Mouse (Mus musculus) midbrain, embryonic 13.5 days (tissue): ENCODE measurements at regions not wholly inside any gene's neighbourhood (a gene's known extent, or its start where the extent isn't known, plus 50 kb on each side); places are given as distances from the start of the nearest gene placed in this dataset.

Experiments
- ATAC-seq: fragments of 200-750 bp; cut with Nextera tagmentation; 2 replicates; pipeline ENCODE4 v1.8.0; 2017; ENCODE audit warnings: mild to moderate bottlenecking, moderate TSS enrichment, moderate library complexity
- H3K27ac ChIP-seq: fragments of 300-500 bp; sonication (generic); 2 replicates; pipeline ENCODE4 v1.5.1; 2015; ENCODE audit warnings: inconsistent platforms, mild to moderate bottlenecking, moderate library complexity
- H3K27me3 ChIP-seq: fragments of 300-500 bp; sonication (generic); 2 replicates; pipeline ENCODE4 v1.6.1; 2015; ENCODE audit warnings: mild to moderate bottlenecking, inconsistent platforms
- H3K36me3 ChIP-seq: fragments of 300-500 bp; sonication (generic); 2 replicates; pipeline ENCODE4 v1.6.1; 2015; ENCODE audit warnings: mild to moderate bottlenecking, inconsistent platforms
- H3K4me1 ChIP-seq: fragments of 300-500 bp; sonication (generic); replicated peaks from 2 replicates; pipeline ENCODE4 v1.6.1; 2015; ENCODE audit warnings: inconsistent platforms
- H3K4me2 ChIP-seq: fragments of 300-500 bp; sonication (generic); replicated peaks from 2 replicates; pipeline ENCODE4 v1.6.1; 2015; ENCODE audit warnings: moderate library complexity, mild to moderate bottlenecking, inconsistent platforms
- H3K4me3 ChIP-seq: fragments of 300-500 bp; sonication (generic); replicated peaks from 2 replicates; pipeline ENCODE4 v1.5.1; 2015; ENCODE audit warnings: mild to moderate bottlenecking, inconsistent platforms
- H3K9ac ChIP-seq: fragments of 300-500 bp; sonication (generic); replicated peaks from 2 replicates; pipeline ENCODE4 v1.6.1; 2015; ENCODE audit warnings: mild to moderate bottlenecking, inconsistent platforms
- H3K9me3 ChIP-seq: fragments of 300-500 bp; sonication (generic); 2 replicates; pipeline ENCODE4 v1.6.1; 2016; ENCODE audit warnings: mild to moderate bottlenecking, inconsistent platforms
- WGBS: fragments of 180-500 bp; shearing (Covaris S2); methylation state at CpG from one replicate; pipeline ENCODE4 v1.1.7; 2015; 5-methylcytosine and 5-hydroxymethylcytosine counted together

GRCm38 (mm10) chr11:79815156-79815555 lies 147.0 kb downstream of the Utp6 start:
- H3K27ac ChIP-seq = no peak overlapping the region
- H3K27me3 ChIP-seq = no peaks in the 10 kb centered on the region
- H3K9ac ChIP-seq = no peak overlapping the region
- no peaks in the 10 kb centered on the region for H3K4me1 ChIP-seq
- H3K36me3 ChIP-seq = no peaks in the 10 kb centered on the region
- H3K9me3 ChIP-seq = no peaks in the 10 kb centered on the region
- H3K4me2 ChIP-seq = no peak overlapping the region
- 95% methylated on average over 3 of the region's 3 CpGs for WGBS
- ATAC-seq = no peak
- no peak overlapping the region for H3K4me3 ChIP-seq

GRCm38 (mm10) chr11:79806911-79807466 lies 155.2 kb downstream of the Utp6 start:
- Histone ChIP-seq H3K4me2 (no peak overlapping the region), H3K27me3 (no peaks in the 10 kb centered on the region), H3K9ac (no peak overlapping the region), H3K27ac (no peak overlapping the region), H3K4me3 (no peak overlapping the region), H3K9me3 (0 out of 2 replicates have a peak, but pooled peaks cover 3% of the 10 kb centered on the region), H3K36me3 (no peaks in the 10 kb centered on the region), H3K4me1 (peaks cover 17% of the 10 kb centered on the region; the same call in 1 of the 2 replicates)
- ATAC-seq = no peak
- WGBS = 40% methylated on average over 17 of the region's 17 CpGs

DNA sequence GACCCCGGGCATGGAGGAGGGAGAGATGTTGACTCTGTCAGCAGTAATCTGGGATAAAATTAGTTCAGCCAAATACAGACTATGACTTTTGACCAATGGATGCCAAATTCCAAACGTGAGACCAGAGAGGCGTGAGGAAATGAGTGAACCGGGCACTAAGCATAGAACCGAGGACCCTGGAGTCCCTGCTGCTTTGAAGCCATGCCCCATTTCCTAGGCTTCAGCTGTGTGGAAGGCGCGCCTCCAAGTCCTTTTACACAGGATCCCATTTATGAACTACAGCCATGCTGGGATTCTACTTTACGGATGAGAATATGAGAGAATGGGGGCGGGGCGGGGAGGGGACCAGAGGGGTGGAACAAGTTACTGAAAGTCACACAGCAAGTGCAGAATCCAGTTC lies 155.8 kb downstream of the Utp6 start:
- 86% methylated on average over 10 of the region's 10 CpGs for WGBS
- no peak overlapping the region for H3K27ac ChIP-seq

DNA sequence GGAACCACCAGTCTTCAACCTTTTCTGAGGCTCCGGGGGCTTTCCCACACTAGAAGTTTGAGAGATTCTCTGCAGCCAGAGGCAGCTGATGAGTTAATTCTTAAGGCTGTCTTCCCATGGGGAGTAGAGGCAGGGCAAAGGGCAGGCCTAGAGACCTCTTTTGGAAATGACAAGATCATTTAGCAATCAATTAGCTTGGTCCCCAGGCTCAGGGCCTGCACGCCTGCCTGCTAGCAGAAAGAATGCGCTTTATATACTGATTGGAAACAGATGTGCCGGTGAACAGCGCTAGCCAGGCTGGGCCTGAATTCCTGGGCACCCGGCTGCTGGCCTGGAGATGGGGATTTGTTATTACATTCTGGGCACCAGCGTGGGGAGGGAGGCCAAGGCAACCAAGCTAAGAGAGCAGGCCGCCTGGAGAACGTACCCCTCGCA lies 156.2 kb downstream of the Utp6 start:
- 0 out of 2 replicates have a peak, but pooled peaks cover 3% of the 10 kb centered on the region for H3K9me3 ChIP-seq
- H3K4me1 ChIP-seq = peaks cover 17% of the 10 kb centered on the region; the same call in 1 of the 2 replicates
- H3K4me2 ChIP-seq = no peak overlapping the region
- no peak overlapping the region for H3K27ac ChIP-seq
- no peak overlapping the region for H3K9ac ChIP-seq
- 56% methylated on average over 10 of the region's 10 CpGs for WGBS
- no peaks in the 10 kb centered on the region for H3K27me3 ChIP-seq
- no peaks in the 10 kb centered on the region for H3K36me3 ChIP-seq
- no peak overlapping the region for H3K4me3 ChIP-seq
- ATAC-seq = no peak

More for the DNA sequence above, 155.8 kb downstream of the Utp6 start:
- ATAC-seq = no peak
- Histone ChIP-seq H3K4me3 (no peak overlapping the region), H3K9ac (no peak overlapping the region), H3K4me2 (no peak overlapping the region), H3K27me3 (no peaks in the 10 kb centered on the region), H3K9me3 (0 out of 2 replicates have a peak, but pooled peaks cover 3% of the 10 kb centered on the region), H3K36me3 (no peaks in the 10 kb centered on the region), H3K4me1 (peaks cover 17% of the 10 kb centered on the region; the same call in 1 of the 2 replicates)

DNA sequence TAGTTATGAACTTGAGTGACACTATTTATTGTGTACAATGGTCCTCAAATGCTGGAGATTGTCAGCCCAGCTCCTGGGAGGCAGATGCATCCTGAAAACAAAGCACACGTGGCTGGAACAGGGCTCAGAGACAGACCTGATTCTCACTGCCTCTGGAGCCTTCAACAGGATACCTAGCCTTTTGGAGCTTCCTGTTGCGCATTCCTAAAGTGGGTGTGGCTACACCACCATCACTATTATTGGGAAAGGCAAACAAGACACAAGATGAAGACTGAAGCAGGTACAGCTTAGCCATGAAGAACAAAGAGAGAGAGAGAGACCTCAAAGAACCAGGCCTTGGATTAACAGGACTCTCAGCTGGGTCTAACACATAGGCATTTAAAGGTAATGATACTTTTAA lies 158.2 kb downstream of the Utp6 start:
- peaks cover 17% of the 10 kb centered on the region; the same call in 1 of the 2 replicates for H3K4me1 ChIP-seq
- 0 out of 2 replicates have a peak, but pooled peaks cover 3% of the 10 kb centered on the region for H3K9me3 ChIP-seq
- WGBS = 82% methylated on average over 2 of the region's 2 CpGs
- ATAC-seq = no peak
- no peak overlapping the region for H3K4me3 ChIP-seq
- no peak overlapping the region for H3K4me2 ChIP-seq
- no peak overlapping the region for H3K27ac ChIP-seq
- no peaks in the 10 kb centered on the region for H3K36me3 ChIP-seq
- H3K9ac ChIP-seq = no peak overlapping the region
- no peaks in the 10 kb centered on the region for H3K27me3 ChIP-seq

DNA sequence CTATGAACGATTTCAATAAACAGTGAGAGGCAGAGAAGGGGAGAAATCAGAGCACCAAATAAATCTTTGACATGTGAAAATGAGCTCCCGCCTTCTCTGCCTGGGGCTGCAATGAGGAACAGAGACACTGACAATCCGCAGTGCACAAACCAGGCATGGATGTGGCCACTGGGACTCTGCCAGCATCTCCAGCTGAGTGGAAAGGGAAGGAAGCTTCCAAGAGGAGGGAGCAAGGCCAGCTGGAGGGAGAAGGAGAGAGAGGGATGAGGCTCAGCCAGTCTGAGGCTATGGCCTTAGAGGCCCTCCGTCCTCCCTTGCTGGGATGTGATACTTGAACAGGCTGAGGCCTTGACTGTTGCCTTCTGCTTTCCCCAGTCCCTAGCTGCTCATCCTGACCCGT lies 159.2 kb downstream of the Utp6 start:
- H3K27ac ChIP-seq = no peak overlapping the region
- H3K4me1 ChIP-seq = peaks cover 17% of the 10 kb centered on the region; the same call in 1 of the 2 replicates
- 0 out of 2 replicates have a peak, but pooled peaks cover 3% of the 10 kb centered on the region for H3K9me3 ChIP-seq
- ATAC-seq = no peak
- WGBS = 82% methylated on average over 5 of the region's 5 CpGs
- H3K27me3 ChIP-seq = no peaks in the 10 kb centered on the region
- no peaks in the 10 kb centered on the region for H3K36me3 ChIP-seq
- H3K4me3 ChIP-seq = no peak overlapping the region
- H3K9ac ChIP-seq = no peak overlapping the region
- no peak overlapping the region for H3K4me2 ChIP-seq

- H3K4me2 ChIP-seq = no peak overlapping the region
- no peaks in the 10 kb centered on the region for H3K27me3 ChIP-seq
- H3K9ac ChIP-seq = no peak overlapping the region
- 90% methylated on average over 13 of the region's 13 CpGs for WGBS
- no peak overlapping the region for H3K4me3 ChIP-seq
- H3K4me1 ChIP-seq = peaks cover 17% of the 10 kb centered on the region; the same call in 1 of the 2 replicates
- H3K36me3 ChIP-seq = no peaks in the 10 kb centered on the region
- ATAC-seq = no peak
- H3K9me3 ChIP-seq = 0 out of 2 replicates have a peak, but pooled peaks cover 3% of the 10 kb centered on the region
- H3K27ac ChIP-seq = no peak overlapping the region
These were observed 159.6 kb downstream of the Utp6 start for GRCm38 (mm10) chr11:79802566-79802965.

DNA sequence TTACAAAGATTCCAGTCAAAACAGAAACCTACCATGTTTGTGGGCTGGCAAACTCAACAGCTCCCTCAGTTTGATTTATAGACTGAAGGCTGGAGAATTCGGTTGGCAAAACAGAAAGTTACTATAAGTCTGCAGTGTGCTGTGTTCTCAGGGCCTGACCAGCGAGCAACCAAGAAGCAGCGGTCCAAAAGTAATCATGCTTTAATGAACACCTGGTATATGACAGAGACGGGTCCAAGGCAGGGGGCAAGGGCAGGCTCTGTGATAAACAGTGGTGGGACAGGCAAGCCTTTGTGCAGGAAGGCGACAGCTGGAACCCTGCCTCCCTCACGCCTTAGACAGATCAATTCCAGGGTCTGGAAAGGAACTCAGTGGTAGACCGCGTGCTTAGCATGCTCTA lies 161.9 kb downstream of the Utp6 start:
- 67% methylated on average over 8 of the region's 8 CpGs for WGBS
- ATAC-seq = no peak

DNA sequence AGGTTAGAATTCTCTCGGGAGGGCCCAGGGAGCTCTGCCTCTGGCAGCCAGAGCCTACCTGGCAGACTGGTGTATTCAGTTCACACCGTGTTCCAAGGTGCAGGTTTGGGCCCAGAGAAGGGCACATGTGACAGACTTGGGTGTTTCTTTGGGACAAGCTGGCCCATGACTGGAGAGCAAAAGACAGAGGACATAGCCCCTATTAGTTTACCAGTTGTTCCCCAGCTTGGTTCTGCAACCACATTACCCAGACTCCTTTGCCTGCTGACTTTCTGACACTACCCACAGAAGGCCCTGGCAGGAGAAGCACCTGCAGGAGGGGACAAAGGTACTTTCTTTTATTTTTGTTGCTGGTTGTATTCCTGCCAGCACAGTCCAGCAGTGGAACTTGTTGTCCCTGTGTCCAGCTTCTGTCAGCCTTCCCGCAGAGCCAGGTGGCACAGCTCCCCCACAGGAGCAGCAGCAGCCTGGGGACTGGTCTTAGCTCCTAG lies 173.9 kb downstream of the Utp6 start:
- ATAC-seq = no peak
- H3K27me3 ChIP-seq = no peaks in the 10 kb centered on the region
- WGBS = 90% methylated on average over 3 of the region's 3 CpGs
- no peak overlapping the region for H3K27ac ChIP-seq
- H3K4me1 ChIP-seq = peaks cover 54% of the 10 kb centered on the region
- no peak overlapping the region for H3K4me3 ChIP-seq
- no peak overlapping the region for H3K4me2 ChIP-seq
- H3K9me3 ChIP-seq = no peaks in the 10 kb centered on the region
- no peaks in the 10 kb centered on the region for H3K36me3 ChIP-seq
- no peak overlapping the region for H3K9ac ChIP-seq

More for the DNA sequence above, 161.9 kb downstream of the Utp6 start:
- H3K27me3 ChIP-seq = no peaks in the 10 kb centered on the region
- H3K9ac ChIP-seq = no peak overlapping the region
- H3K4me2 ChIP-seq = no peak overlapping the region
- 0 out of 2 replicates have a peak, but pooled peaks cover 4% of the 10 kb centered on the region for H3K4me1 ChIP-seq
- no peak overlapping the region for H3K27ac ChIP-seq
- no peaks in the 10 kb centered on the region for H3K36me3 ChIP-seq
- 0 out of 2 replicates have a peak, but pooled peaks cover 3% of the 10 kb centered on the region for H3K9me3 ChIP-seq
- no peak overlapping the region for H3K4me3 ChIP-seq

GRCm38 (mm10) chr11:79787766-79788165 lies 174.4 kb downstream of the Utp6 start:
- H3K9me3 ChIP-seq = no peaks in the 10 kb centered on the region
- ATAC-seq = no peak
- H3K27ac ChIP-seq = no peak overlapping the region

GRCm38 (mm10) chr11:79784071-79784470 lies 178.1 kb downstream of the Utp6 start:
- H3K27ac ChIP-seq = no peak overlapping the region
- H3K27me3 ChIP-seq = 0 out of 2 replicates have a peak, but pooled peaks cover 4% of the 10 kb centered on the region
- peaks cover 37% of the 10 kb centered on the region for H3K4me1 ChIP-seq
- H3K36me3 ChIP-seq = no peaks in the 10 kb centered on the region
- no peak overlapping the region for H3K4me3 ChIP-seq
- 47% methylated on average over 3 of the region's 3 CpGs for WGBS
- H3K9ac ChIP-seq = no peak overlapping the region
- no peak for ATAC-seq
- no peak overlapping the region for H3K4me2 ChIP-seq
- no peaks in the 10 kb centered on the region for H3K9me3 ChIP-seq

More at GRCm38 (mm10) chr11:79787766-79788165, 174.4 kb downstream of the Utp6 start:
- no peak overlapping the region for H3K4me3 ChIP-seq
- H3K4me1 ChIP-seq = peaks cover 49% of the 10 kb centered on the region
- H3K36me3 ChIP-seq = no peaks in the 10 kb centered on the region
- H3K4me2 ChIP-seq = no peak overlapping the region
- H3K9ac ChIP-seq = no peak overlapping the region
- 90% methylated on average over 1 of the region's 1 CpGs for WGBS
- no peaks in the 10 kb centered on the region for H3K27me3 ChIP-seq

DNA sequence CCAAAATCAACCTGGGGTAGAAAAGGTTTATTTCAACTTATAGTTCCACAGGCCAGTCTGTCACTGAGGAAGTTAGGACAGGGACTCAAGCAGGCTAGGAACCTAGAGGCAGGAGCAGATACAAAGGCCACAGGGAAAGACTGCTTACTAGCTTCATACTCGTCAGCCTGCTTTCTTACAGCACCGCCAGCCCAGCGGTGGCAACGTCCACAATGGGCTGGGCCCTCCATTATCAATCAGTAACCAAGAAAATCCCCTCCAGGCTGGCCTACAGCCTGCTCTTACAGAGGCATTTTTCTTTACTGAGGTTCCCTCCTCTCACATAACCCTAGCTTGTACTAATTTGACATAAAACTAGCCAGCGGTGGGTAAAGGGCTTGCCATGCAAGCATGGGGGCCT lies 180.2 kb downstream of the Utp6 start:
- Histone ChIP-seq H3K36me3 (no peaks in the 10 kb centered on the region), H3K27ac (no peak overlapping the region), H3K4me3 (no peak overlapping the region), H3K9ac (no peak overlapping the region), H3K27me3 (peaks cover 10% of the 10 kb centered on the region; the same call in 1 of the 2 replicates), H3K4me2 (no peak overlapping the region), H3K4me1 (peaks cover 32% of the 10 kb centered on the region), H3K9me3 (no peaks in the 10 kb centered on the region)
- ATAC-seq = no peak
- 58% methylated on average over 5 of the region's 5 CpGs for WGBS
